Mouse (Mus musculus) heart, embryonic 11.5 days (tissue): ENCODE measurements at regions not wholly inside any gene's neighbourhood (a gene's known extent, or its start where the extent isn't known, plus 50 kb on each side); places are given as distances from the start of the nearest gene placed in this dataset.

Experiments used
- ATAC-seq: fragments of 200-750 bp; cut with Nextera tagmentation; replicated peaks from 2 replicates; pipeline ENCODE4 v1.8.0; 2017; ENCODE audit warnings: moderate library complexity; ENCODE audit not compliant: insufficient number of reproducible peaks, low FRiP score, low TSS enrichment
- H3K27ac ChIP-seq: fragments of 300-500 bp; sonication (generic); 2 replicates; pipeline ENCODE4 v1.5.1; 2014; ENCODE audit warnings: mild to moderate bottlenecking, low read depth, low read length
- H3K27me3 ChIP-seq: fragments of 300-500 bp; sonication (generic); 2 replicates; pipeline ENCODE4 v1.6.1; 2014; ENCODE audit warnings: mild to moderate bottlenecking, low read length, mixed read lengths; ENCODE audit not compliant: control insufficient read depth, insufficient read depth
- H3K36me3 ChIP-seq: fragments of 300-500 bp; sonication (generic); 2 replicates; pipeline ENCODE4 v1.6.1; 2014; ENCODE audit warnings: mild to moderate bottlenecking, low read length, moderate library complexity, mixed read lengths; ENCODE audit not compliant: control insufficient read depth, insufficient read depth
- H3K4me1 ChIP-seq: fragments of 300-500 bp; sonication (generic); 2 replicates; pipeline ENCODE4 v1.6.1; 2014; ENCODE audit warnings: low read length; ENCODE audit not compliant: control insufficient read depth, insufficient read depth
- H3K4me2 ChIP-seq: fragments of 300-500 bp; sonication (generic); 2 replicates; pipeline ENCODE4 v1.6.1; 2014; ENCODE audit warnings: mild to moderate bottlenecking, moderate library complexity
- H3K4me3 ChIP-seq: fragments of 300-500 bp; sonication (generic); 2 replicates; pipeline ENCODE4 v1.5.1; 2014; ENCODE audit warnings: low read depth, low read length
- H3K9ac ChIP-seq: fragments of 300-500 bp; sonication (generic); 2 replicates; pipeline ENCODE4 v1.6.1; 2014; ENCODE audit warnings: mild to moderate bottlenecking, low read depth, low read length, moderate library complexity
- H3K9me3 ChIP-seq: fragments of 300-500 bp; sonication (generic); replicated peaks from 2 replicates; pipeline ENCODE4 v1.6.1; 2016; ENCODE audit warnings: low read length; ENCODE audit not compliant: control insufficient read depth
- WGBS: fragments of 180-500 bp; shearing (Covaris S2); extraction: QIAGEN DNeasy Blood & Tissue Kit; methylation state at CpG from one replicate; pipeline ENCODE4 v1.1.7; 2014; ENCODE audit not compliant: insufficient replicate concordance; 5-methylcytosine and 5-hydroxymethylcytosine counted together

- ATAC-seq: no peak
- Histone ChIP-seq H3K27ac (no peak overlapping the region), H3K9me3 (no peaks in the 10 kb centered on the region), H3K4me1 (no peaks in the 10 kb centered on the region), H3K4me2 (no peak overlapping the region), H3K9ac (no peak overlapping the region), H3K36me3 (no peaks in the 10 kb centered on the region), H3K27me3 (no peaks in the 10 kb centered on the region), H3K4me3 (no peak overlapping the region)
- 61% methylated on average over 6 of the region's 6 CpGs for WGBS
Measured at GRCm38 (mm10) chr10:105704472-105705235, 130.4 kb upstream of the Tmtc2 start.

DNA sequence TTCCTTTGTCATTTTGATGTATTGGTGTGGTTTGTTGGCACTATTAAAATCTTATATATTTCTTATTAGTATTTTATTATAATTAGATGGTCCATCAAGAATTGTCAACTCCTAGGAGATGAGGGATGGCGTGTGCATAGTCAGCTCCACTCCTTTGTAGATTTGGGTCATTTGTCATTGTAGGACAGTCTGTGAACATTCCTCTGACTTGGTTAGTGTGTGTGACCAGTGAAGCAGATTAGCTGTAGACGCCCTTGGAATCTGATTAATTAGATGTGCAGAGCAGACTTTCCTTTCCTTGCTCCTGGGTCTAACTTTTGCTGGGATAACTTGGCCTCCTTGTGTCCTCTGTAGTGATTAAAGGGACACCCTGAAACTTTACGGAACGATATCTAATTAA lies 118.9 kb upstream of the Tmtc2 start:
- Histone ChIP-seq H3K36me3 (no peaks in the 10 kb centered on the region), H3K9me3 (no peaks in the 10 kb centered on the region), H3K4me3 (no peak overlapping the region), H3K4me1 (no peaks in the 10 kb centered on the region), H3K4me2 (no peak overlapping the region), H3K9ac (no peak overlapping the region), H3K27me3 (no peaks in the 10 kb centered on the region), H3K27ac (no peak overlapping the region)
- no peak for ATAC-seq
- WGBS: 83% methylated on average over 4 of the region's 4 CpGs

- WGBS: 67% methylated on average over 9 of the region's 9 CpGs
Measured at GRCm38 (mm10) chr10:105689388-105689787, 115.1 kb upstream of the Tmtc2 start.

DNA sequence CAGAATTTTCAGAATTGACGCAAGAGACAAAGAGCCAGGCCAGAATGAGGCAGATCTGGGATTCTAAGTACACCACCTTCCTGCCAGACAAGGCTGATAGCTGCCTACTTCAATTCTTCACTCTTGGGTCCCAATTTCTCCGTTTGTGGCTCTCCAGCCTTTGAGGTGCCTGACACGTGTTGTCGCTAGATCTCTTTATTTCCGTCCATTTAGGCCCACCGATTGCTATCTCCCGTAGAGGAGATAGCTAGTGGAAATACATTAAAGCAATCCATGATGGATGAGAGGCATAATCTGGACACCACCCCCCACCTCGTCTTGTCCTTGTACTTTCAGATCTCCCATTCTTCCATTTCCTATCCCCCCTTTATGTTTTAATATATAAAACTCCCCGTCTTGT lies 114.6 kb upstream of the Tmtc2 start:
- no peak overlapping the region for H3K4me3 ChIP-seq
- no peak overlapping the region for H3K4me2 ChIP-seq
- no peaks in the 10 kb centered on the region for H3K4me1 ChIP-seq
- H3K9ac ChIP-seq: no peak overlapping the region
- H3K27me3 ChIP-seq: no peaks in the 10 kb centered on the region
- no peak overlapping the region for H3K27ac ChIP-seq
- no peaks in the 10 kb centered on the region for H3K36me3 ChIP-seq
- ATAC-seq: no peak
- 59% methylated on average over 9 of the region's 9 CpGs for WGBS
- no peaks in the 10 kb centered on the region for H3K9me3 ChIP-seq

More at GRCm38 (mm10) chr10:105689388-105689787, 115.1 kb upstream of the Tmtc2 start:
- Histone ChIP-seq H3K4me3 (no peak overlapping the region), H3K27me3 (no peaks in the 10 kb centered on the region), H3K4me2 (no peak overlapping the region), H3K9me3 (no peaks in the 10 kb centered on the region), H3K27ac (no peak overlapping the region), H3K4me1 (no peaks in the 10 kb centered on the region), H3K36me3 (no peaks in the 10 kb centered on the region), H3K9ac (no peak overlapping the region)
- no peak for ATAC-seq

DNA sequence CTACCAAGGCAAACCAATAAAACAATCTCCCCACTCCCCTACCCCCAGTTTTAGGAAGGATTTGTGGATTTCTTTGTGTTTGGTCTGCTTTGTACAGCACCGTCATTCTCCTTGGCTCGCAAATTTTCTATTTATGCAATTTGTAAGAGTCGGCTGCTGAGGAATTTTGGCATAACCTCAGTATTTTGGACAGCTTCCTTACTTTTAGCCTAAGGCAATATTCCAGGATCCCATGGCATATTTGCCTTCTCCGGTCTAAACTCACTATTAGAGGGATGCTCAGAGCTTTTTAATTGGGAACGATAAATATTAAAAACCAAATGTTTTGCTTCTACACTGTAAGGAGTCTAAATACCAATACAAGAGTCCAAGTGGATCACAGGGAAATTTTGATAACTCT lies 112.6 kb upstream of the Tmtc2 start:
- H3K4me1 ChIP-seq: no peaks in the 10 kb centered on the region
- H3K4me3 ChIP-seq: no peak overlapping the region
- WGBS: 92% methylated on average over 5 of the region's 5 CpGs
- no peak overlapping the region for H3K27ac ChIP-seq
- H3K36me3 ChIP-seq: no peaks in the 10 kb centered on the region
- no peak overlapping the region for H3K9ac ChIP-seq
- H3K27me3 ChIP-seq: no peaks in the 10 kb centered on the region
- no peak for ATAC-seq
- no peak overlapping the region for H3K4me2 ChIP-seq
- no peaks in the 10 kb centered on the region for H3K9me3 ChIP-seq

DNA sequence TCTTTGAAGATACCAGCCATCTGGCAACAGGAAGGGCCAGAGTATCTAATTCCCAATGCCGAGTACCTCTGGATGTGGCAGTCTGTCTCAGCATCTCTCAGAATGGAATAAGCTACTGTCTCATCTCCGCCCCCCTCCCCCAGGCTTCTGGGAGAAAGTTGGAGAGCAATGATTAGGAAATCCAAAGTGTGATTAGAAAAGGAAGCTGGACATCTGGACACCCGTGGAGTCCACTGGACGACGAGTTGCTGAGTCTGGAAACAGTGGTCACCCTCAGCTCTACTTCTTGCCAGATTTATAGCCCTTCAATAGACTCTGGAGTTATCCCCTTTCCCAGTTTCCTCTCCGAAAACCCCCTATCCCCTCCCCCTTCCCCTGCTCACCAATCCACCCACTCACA lies 105.3 kb upstream of the Tmtc2 start:
- H3K9me3 ChIP-seq: no peaks in the 10 kb centered on the region
- no peak overlapping the region for H3K4me3 ChIP-seq
- no peaks in the 10 kb centered on the region for H3K27me3 ChIP-seq
- 85% methylated on average over 6 of the region's 6 CpGs for WGBS
- H3K9ac ChIP-seq: no peak overlapping the region
- ATAC-seq: no peak
- H3K4me1 ChIP-seq: no peaks in the 10 kb centered on the region
- H3K4me2 ChIP-seq: no peak overlapping the region
- no peaks in the 10 kb centered on the region for H3K36me3 ChIP-seq
- H3K27ac ChIP-seq: no peak overlapping the region

DNA sequence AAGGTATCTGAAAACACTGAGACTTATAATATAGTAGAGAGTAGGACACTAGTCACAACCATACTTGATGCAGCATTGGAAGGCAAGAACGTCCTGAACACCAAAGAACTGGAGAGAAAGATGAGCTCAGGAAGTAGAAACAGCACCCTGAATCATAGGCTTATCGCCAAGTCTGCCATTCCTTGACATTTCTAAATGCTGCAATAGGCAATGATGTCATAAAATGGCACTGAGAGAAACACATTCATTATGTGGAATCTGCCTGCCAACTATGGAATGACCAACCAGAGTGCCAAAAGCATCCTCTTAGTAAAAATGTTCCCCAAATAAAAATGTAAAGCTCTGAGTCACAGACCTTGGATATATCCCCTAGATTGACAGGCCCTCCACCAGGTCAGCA lies 92.7 kb upstream of the Tmtc2 start:
- WGBS: 82% methylated on average over 2 of the region's 2 CpGs
- Histone ChIP-seq H3K4me2 (no peak overlapping the region), H3K4me3 (no peak overlapping the region), H3K9me3 (no peaks in the 10 kb centered on the region), H3K27me3 (no peaks in the 10 kb centered on the region), H3K36me3 (no peaks in the 10 kb centered on the region), H3K9ac (no peak overlapping the region), H3K27ac (no peak overlapping the region), H3K4me1 (no peaks in the 10 kb centered on the region)
- ATAC-seq: no peak

GRCm38 (mm10) chr10:105660761-105661160 lies 86.5 kb upstream of the Tmtc2 start:
- Histone ChIP-seq H3K27ac (no peak overlapping the region), H3K36me3 (no peaks in the 10 kb centered on the region), H3K4me2 (no peak overlapping the region), H3K9ac (no peak overlapping the region), H3K4me3 (no peak overlapping the region), H3K9me3 (no peaks in the 10 kb centered on the region), H3K27me3 (no peaks in the 10 kb centered on the region), H3K4me1 (no peaks in the 10 kb centered on the region)
- no peak for ATAC-seq
- WGBS: 82% methylated on average over 7 of the region's 7 CpGs

DNA sequence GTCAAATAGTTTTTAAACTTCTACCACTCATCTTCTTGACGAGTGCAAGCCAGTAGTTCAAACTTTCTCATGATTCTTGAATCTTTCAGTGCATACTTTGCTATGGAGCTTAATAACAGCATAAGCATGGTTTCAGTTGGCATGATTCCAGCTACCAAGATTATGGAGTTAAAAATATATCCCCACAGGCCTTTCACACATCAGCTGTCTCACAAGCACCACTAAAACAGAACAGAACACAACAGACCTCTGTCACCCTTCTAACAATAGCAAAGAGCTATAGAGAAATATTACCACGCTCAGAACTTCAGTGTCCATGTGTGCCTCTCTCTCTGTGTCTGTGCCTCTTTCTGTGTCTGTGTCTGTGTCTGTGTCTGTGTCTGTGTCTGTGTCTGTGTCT lies 82.5 kb upstream of the Tmtc2 start:
- Histone ChIP-seq H3K4me2 (no peak overlapping the region), H3K9me3 (no peaks in the 10 kb centered on the region), H3K4me1 (no peaks in the 10 kb centered on the region), H3K4me3 (no peak overlapping the region), H3K27me3 (no peaks in the 10 kb centered on the region), H3K9ac (no peak overlapping the region), H3K27ac (peak overlapping the region; percentile 77), H3K36me3 (no peaks in the 10 kb centered on the region)
- WGBS: 42% methylated on average over 2 of the region's 2 CpGs
- ATAC-seq: no peak
